Mouse (Mus musculus) left cerebral cortex, adult 2 months (tissue): ENCODE results near the gene Rbp3. TPM values are rescaled to one million over a fixed set of nuclear protein-coding genes. Genes with fewer than 3 reads are reported as not detected.

Experiments
- DNase-seq, 2 experiments: peaks; one replicate each; pipeline ENCODE4 v3.0.0; 2021 to 2022; ENCODE audit warnings: low spot score in 2 of 2, mixed read lengths in 1 of 2; ENCODE audit errors: extremely low spot score in 1 of 2
- H3K27ac ChIP-seq: fragments of 200-600 bp; 2 replicates; pipeline ENCODE4 v1.8.1; 2022
- H3K4me3 ChIP-seq: fragments of 200-600 bp; 2 replicates; pipeline ENCODE4 v1.8.1; 2022
- CTCF ChIP-seq: fragments of 200-600 bp; IDR thresholded peaks from 2 replicates; pipeline ENCODE4 v1.8.1; 2022; ENCODE audit warnings: antibody characterized with exemption, mild to moderate bottlenecking, moderate library complexity
- intact Hi-C: fragments of 180-260 bp; cut with DNase I; formaldehyde crosslinking; loops from one replicate; pipeline ENCODE4 v1.15.1; 2025
- long read RNA-seq, 2 experiments: library from polyadenylated mRNA; stranded (forward); transcript quantifications; one replicate each; pipeline ENCODE4 v2.0.0; 2021; ENCODE audit warnings: borderline mapping rate in 2 of 2
- total RNA-seq, 2 experiments: library from RNA; stranded (reverse); gene quantifications; 2 replicates each; pipeline ENCODE4 v1.2.3; 2021

Rbp3 gene
- total RNA-seq = not detected
- long read RNA-seq, experiment 1 = 0 reads
- long read RNA-seq, experiment 2 = 0 reads

DNA sequence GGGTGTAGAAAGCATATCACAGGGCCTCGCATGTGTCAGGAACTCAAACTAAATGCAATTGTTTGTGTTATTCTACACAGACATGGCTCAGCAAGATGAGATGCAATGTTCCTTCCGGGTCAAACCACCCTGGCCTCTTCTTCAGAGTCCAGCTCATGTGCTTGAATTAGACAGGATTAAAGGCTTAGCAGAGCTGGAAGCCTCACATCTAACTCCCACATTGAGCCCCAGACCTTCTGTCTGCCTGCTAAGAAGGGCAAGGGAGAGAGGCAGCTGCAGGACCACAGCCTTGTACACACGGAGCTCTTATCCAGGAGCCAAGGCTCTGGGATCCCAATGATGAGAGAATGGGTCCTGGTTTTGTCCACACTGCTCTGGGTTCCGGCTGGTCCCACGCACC, at the start of gene Rbp3:
TSS of gene Rbp3 (plus strand) at position 243 of the 400 bp plus-strand sequence.
- intact Hi-C loops = no loop called here
- DNase-seq = no peak
- H3K27ac ChIP-seq = no peak within 1 kb of the TSS
- no peak for TF ChIP-seq CTCF
- no peak within 1 kb of the TSS for H3K4me3 ChIP-seq

DNA sequence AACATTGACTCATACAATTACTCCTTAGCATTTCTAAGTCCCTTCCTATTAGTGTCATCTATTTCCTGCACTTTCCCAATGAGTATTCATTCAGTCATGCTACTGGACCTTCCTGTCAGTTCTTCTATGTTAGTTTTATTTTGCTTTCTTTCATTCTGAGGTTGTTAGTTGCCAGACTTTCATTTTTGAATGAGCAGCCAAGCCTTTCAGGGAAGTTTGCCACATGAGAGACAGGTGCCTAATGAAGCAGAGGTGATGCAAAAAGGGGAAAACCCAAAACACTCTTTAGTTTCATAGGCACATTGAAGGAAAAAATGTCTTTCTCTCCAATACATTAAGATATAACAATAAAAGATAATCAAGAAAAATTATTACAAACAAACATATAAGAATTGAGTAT, 49.0 kb upstream of the Rbp3 start:
- no peak for TF ChIP-seq CTCF
- Histone ChIP-seq H3K27ac (no peak overlapping the region), H3K4me3 (no peak overlapping the region)
- intact Hi-C loops = no loop called here
- no peak for DNase-seq

DNA sequence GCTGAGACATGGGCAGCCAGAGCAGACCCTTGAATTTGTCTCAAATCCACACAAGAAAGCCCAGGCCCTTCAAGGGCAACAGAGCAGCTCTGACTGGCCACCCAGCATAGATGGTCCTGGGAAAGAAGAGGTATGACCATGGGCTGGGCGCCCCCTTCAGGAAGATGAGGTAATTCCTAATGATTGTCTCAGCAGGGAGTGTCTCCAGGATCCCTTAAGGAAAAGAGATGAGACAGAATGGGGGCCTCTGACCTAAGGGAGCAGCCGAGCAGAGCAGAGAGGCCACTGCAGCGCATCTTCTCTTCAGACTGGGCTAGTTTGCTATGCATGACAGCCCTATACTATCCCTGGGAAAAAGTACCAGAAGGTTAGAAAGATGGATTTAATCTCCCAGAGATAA, 40.1 kb upstream of the Rbp3 start:
- TF ChIP-seq CTCF = peak; percentile 58
- DNase-seq = peak; percentile 41 to 42
- H3K27ac ChIP-seq = no peak overlapping the region
- intact Hi-C loops = loop anchor here (5.0 kb wide), 2 partner anchors 81 to 216 kb away; no protein-coding TSS in a partner anchor
- no peak overlapping the region for H3K4me3 ChIP-seq

- no peak overlapping the region for H3K27ac ChIP-seq
- no peak for DNase-seq
- no peak for TF ChIP-seq CTCF
- intact Hi-C loops = loop anchor here (5.0 kb wide), 2 partner anchors 82 to 217 kb away; no protein-coding TSS in a partner anchor
- H3K4me3 ChIP-seq = no peak overlapping the region
These were observed 39.6 kb upstream of the Rbp3 start for GRCm38 (mm10) chr14:33914206-33914605.

DNA sequence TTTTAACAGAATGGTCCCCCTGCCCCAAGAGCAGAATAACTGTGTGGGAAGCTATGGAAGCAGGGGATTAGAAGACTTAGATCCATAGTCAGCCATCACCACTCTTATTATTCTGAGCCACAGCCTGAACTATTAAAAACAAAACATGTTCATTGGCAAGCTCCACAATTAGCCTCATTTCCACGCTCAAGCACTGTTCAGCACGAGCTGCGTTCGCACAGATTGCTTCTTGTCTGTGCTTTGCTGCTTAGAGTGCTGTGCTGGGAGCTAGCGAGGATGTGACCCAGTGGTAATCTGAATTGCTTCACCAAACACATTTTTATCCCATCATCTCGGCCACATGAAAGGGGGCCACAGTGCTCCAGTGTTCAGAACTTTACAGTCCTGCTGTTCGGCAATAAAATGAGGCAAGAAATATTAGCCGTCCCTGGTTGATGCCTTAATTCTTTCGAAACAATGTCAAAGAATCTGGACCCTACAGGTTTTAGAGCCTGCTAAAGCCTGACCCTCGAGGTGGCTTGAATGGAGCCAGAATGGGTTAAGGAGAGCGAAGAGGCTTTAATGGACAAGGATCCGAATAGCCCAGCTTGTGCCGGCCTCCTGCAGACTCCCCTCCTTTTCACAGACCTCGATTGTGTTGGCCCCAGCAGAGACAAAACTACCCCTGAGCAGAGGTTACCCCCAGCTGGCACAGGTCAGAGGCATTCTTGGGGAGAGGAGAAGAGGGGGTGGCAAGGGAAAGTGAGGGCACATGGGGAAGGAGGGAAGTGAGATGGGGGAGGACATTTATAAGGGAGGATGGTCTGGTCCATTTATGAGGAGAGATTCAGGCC, 32.9 kb upstream of the Rbp3 start:
- DNase-seq = no peak
- no peak for TF ChIP-seq CTCF
- intact Hi-C loops = no loop called here
- Histone ChIP-seq H3K27ac (no peak overlapping the region), H3K4me3 (no peak overlapping the region)

- H3K27ac ChIP-seq = no peak overlapping the region
- TF ChIP-seq CTCF = no peak
- intact Hi-C loops = no loop called here
- no peak for DNase-seq
- peak overlapping the region; percentile 52; the same call in 1 of the 2 replicates for H3K4me3 ChIP-seq
These were observed 31.0 kb upstream of the Rbp3 start for GRCm38 (mm10) chr14:33922771-33923167.

DNA sequence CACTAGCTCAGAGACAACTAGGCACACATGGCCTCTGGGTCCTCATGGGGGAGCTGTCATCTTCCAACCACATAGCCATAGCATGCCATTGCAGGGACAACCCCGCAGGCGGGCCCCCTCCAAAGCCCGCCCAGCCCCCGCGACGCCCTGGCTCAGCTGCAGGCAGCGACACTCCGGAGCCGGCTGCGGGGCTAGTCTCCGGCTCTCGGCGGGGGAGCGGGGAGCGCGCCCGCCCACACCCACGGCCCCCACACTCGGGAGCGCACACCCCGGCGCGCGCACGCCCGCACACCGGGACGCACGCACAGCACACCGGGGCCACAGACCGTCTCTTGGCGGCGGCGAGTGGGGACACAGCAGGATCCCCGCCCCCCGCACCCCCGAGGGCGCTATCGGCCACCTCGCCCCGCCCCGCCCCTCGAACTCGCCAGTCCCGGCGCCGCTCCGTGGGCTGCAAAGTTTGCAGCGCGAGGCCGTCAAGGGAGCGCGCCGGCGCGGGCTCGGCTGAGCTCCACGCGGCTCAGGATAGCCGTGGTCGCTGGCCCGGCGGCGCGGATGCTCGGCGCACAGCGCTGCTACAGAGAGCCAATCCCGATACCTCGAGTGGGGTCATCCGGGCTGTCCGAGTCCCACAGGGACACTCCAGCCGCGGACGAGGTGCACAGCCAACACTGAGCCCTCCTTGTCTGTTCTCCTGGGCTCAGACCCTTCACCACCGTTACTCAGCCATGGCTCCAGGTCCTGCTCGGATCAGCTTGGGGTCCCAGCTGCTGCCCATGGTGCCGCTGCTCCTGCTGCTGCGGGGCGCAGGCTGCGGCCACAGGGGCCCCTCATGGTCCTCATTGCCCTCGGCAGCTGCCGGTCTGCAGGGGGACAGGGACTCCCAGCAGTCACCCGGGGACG, 30.4 kb upstream of the Rbp3 start, which contains the start of gene Gdf10:
TSS of gene Gdf10 (plus strand) at position 420 of the 903 bp plus-strand sequence.
- no peak for TF ChIP-seq CTCF
- DNase-seq = peak; percentile 55 to 60
- peak within 1 kb of the TSS; percentile 52 for H3K4me3 ChIP-seq
- H3K27ac ChIP-seq = no peak within 1 kb of the TSS
- intact Hi-C loops = no loop called here

DNA sequence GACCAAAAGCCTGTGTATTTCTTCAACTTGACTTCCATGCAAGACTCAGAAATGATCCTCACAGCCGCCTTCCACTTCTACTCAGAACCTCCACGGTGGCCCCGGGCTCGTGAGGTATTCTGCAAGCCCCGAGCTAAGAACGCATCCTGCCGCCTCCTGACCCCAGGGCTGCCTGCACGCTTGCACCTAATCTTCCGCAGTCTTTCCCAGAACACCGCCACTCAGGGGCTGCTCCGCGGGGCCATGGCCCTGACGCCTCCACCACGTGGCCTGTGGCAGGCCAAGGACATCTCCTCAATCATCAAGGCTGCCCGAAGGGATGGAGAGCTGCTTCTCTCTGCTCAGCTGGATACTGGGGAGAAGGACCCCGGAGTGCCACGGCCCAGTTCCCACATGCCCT, 21.9 kb upstream of the Rbp3 start:
- no peak for DNase-seq
- no peak overlapping the region for H3K4me3 ChIP-seq
- no peak for TF ChIP-seq CTCF
- intact Hi-C loops = loop anchor here (5.0 kb wide), 1 partner anchor 100 kb away; no protein-coding TSS in a partner anchor
- H3K27ac ChIP-seq = no peak overlapping the region

GRCm38 (mm10) chr14:33932935-33933703, 20.7 kb upstream of the Rbp3 start:
- TF ChIP-seq CTCF = peak; percentile 64
- intact Hi-C loops = loop anchor here (1.0 to 5.0 kb wide), 2 partner anchors 101 to 260 kb away; no protein-coding TSS in a partner anchor
- DNase-seq = peak; percentile 44 to 68
- Histone ChIP-seq H3K27ac (no peak overlapping the region), H3K4me3 (no peak overlapping the region)

GRCm38 (mm10) chr14:33933778-33934317, 20.0 kb upstream of the Rbp3 start:
- peak; percentile 77 for TF ChIP-seq CTCF
- no peak overlapping the region for H3K27ac ChIP-seq
- H3K4me3 ChIP-seq = no peak overlapping the region
- DNase-seq = peak; percentile 56 to 63
- intact Hi-C loops = loop anchor here (1.0 to 5.0 kb wide), 3 partner anchors 102 to 261 kb away; no protein-coding TSS in a partner anchor

GRCm38 (mm10) chr14:33939117-33939516, 14.7 kb upstream of the Rbp3 start:
- H3K27ac ChIP-seq = no peak overlapping the region
- intact Hi-C loops = loop anchor here (2.0 kb wide), 1 partner anchor 264 kb away; no protein-coding TSS in a partner anchor
- no peak overlapping the region for H3K4me3 ChIP-seq
- peak; percentile 85 for TF ChIP-seq CTCF
- peak; percentile 65 to 79 for DNase-seq
